Mouse (Mus musculus) midbrain, embryonic 16.5 days (tissue): ENCODE results near the gene Dydc1. TPM values are rescaled to one million over a fixed set of nuclear protein-coding genes. Genes with fewer than 3 reads are reported as not detected.

Source experiments
- ATAC-seq: fragments of 200-750 bp; cut with Nextera tagmentation; 2 replicates; pipeline ENCODE4 v1.8.0; 2017; ENCODE audit warnings: moderate TSS enrichment
- H3K27ac ChIP-seq: fragments of 300-500 bp; sonication (generic); 2 replicates; pipeline ENCODE4 v1.5.1; 2014; ENCODE audit warnings: mild to moderate bottlenecking, low read length, mixed read lengths
- H3K27me3 ChIP-seq: fragments of 300-500 bp; sonication (generic); 2 replicates; pipeline ENCODE4 v1.6.1; 2014; ENCODE audit warnings: low read depth, low read length, mixed read lengths; ENCODE audit not compliant: control insufficient read depth, insufficient read depth
- H3K36me3 ChIP-seq: fragments of 300-500 bp; sonication (generic); 2 replicates; pipeline ENCODE4 v1.6.1; 2014; ENCODE audit warnings: mild to moderate bottlenecking, low read length, moderate library complexity, mixed read lengths; ENCODE audit not compliant: control insufficient read depth, insufficient read depth
- H3K4me1 ChIP-seq: fragments of 300-500 bp; sonication (generic); 2 replicates; pipeline ENCODE4 v1.6.1; 2014; ENCODE audit warnings: mild to moderate bottlenecking, low read length, mixed read lengths; ENCODE audit not compliant: control insufficient read depth, insufficient read depth
- H3K4me2 ChIP-seq: fragments of 300-500 bp; sonication (generic); 2 replicates; pipeline ENCODE4 v1.6.1; 2014; ENCODE audit warnings: mild to moderate bottlenecking, low read length, mixed read lengths
- H3K4me3 ChIP-seq: fragments of 300-500 bp; sonication (generic); 2 replicates; pipeline ENCODE4 v1.5.1; 2014; ENCODE audit warnings: low read depth, mild to moderate bottlenecking, low read length, moderate library complexity, mixed read lengths
- H3K9ac ChIP-seq: fragments of 300-500 bp; sonication (generic); 2 replicates; pipeline ENCODE4 v1.6.1; 2014; ENCODE audit warnings: low read depth, low read length, mixed read lengths
- H3K9me3 ChIP-seq: fragments of 300-500 bp; sonication (generic); replicated peaks from 2 replicates; pipeline ENCODE4 v1.6.1; 2014; ENCODE audit warnings: mild to moderate bottlenecking, low read length, mixed read lengths; ENCODE audit not compliant: control insufficient read depth, poor library complexity, severe bottlenecking
- WGBS: fragments of 180-500 bp; shearing (Covaris S2); extraction: QIAGEN DNeasy Blood & Tissue Kit; methylation state at CpG from one replicate; pipeline ENCODE4 v1.1.7; 2014; 5-methylcytosine and 5-hydroxymethylcytosine counted together
- polyA plus RNA-seq: library from polyadenylated mRNA; unstranded; fragments of >200 nt; fragmentation: Nextera tagmentation; extraction: Ambion mirVana; gene quantifications from 2 replicates; pipeline ENCODE4 v1.2.1, GENCODE M21; 2015

Gene Dydc1
- polyA plus RNA-seq, 1 experiment from 2014 or later = not detected

GRCm38 (mm10) chr14:41090777-41091176 lies 18.1 kb downstream of the Dydc1 start:
- Histone ChIP-seq H3K4me2 (no peak overlapping the region), H3K27ac (no peak overlapping the region), H3K4me3 (no peak overlapping the region), H3K9me3 (no peaks in the 10 kb centered on the region), H3K27me3 (no peaks in the 10 kb centered on the region), H3K4me1 (no peaks in the 10 kb centered on the region), H3K36me3 (no peaks in the 10 kb centered on the region), H3K9ac (no peak overlapping the region)
- WGBS = 47% methylated on average over 8 of the region's 8 CpGs
- no peak for ATAC-seq

GRCm38 (mm10) chr14:41094114-41094513 lies 21.4 kb downstream of the Dydc1 start:
- Histone ChIP-seq H3K4me2 (no peak overlapping the region), H3K9me3 (no peaks in the 10 kb centered on the region), H3K4me3 (no peak overlapping the region), H3K27ac (no peak overlapping the region), H3K27me3 (no peaks in the 10 kb centered on the region), H3K4me1 (no peaks in the 10 kb centered on the region), H3K36me3 (no peaks in the 10 kb centered on the region), H3K9ac (no peak overlapping the region)
- ATAC-seq = no peak
- 58% methylated on average over 1 of the region's 1 CpGs for WGBS

DNA sequence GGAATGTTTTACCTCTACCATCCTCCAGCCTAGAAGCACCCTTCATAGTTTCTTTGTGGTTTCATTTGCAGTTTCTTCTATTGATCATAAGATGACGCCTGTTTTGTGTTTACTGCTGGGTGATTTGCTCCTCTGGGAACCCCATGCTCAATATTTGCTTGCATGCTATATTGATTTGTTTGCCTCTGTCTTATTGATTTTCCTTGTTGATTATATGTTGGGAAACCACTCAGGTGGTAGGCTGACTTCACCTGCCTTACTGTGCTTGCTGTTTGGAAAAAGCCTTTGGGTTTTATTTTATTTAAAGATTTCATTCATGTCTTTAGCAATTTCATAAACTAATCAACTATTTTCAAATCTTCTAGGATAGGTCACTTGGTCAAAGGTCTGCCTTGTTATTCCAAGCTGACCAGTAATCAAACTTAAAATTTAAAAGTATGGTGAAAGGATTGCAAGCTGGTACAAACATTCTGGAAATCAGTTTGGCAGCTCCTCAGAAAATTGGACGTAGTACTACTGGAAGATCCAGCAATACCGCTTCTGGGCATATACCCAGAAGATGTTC lies 23.7 kb downstream of the Dydc1 start:
- Histone ChIP-seq H3K9me3 (no peaks in the 10 kb centered on the region), H3K27me3 (no peaks in the 10 kb centered on the region), H3K4me2 (no peak overlapping the region), H3K27ac (no peak overlapping the region), H3K36me3 (no peaks in the 10 kb centered on the region), H3K9ac (no peak overlapping the region), H3K4me3 (no peak overlapping the region), H3K4me1 (no peaks in the 10 kb centered on the region)
- no peak for ATAC-seq
- WGBS = 91% methylated on average over 3 of the region's 3 CpGs

DNA sequence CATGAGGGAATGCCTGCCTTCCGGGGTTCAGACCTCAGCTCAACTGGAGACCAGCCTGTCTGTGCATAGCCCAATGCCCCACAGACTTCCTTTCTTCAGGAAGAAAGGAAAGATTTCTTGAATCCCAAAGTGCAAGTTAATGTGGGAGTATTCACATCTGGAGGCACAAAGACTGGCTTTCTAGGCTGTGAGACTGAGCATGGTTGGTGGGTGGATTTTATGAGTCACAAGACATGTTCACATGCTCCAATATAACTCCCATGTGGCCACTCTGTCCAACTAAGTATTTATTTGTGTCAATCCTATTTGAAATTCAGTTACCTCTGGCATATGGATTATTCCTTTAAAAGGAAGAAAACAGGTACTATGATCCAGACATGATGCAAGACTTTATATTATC lies 26.0 kb downstream of the Dydc1 start:
- 85% methylated on average over 1 of the region's 1 CpGs for WGBS

GRCm38 (mm10) chr14:41100712-41101111 lies 28.0 kb downstream of the Dydc1 start:
- no peak for ATAC-seq
- Histone ChIP-seq H3K4me1 (no peaks in the 10 kb centered on the region), H3K4me2 (no peak overlapping the region), H3K27me3 (no peaks in the 10 kb centered on the region), H3K27ac (no peak overlapping the region), H3K9me3 (no peaks in the 10 kb centered on the region), H3K9ac (no peak overlapping the region), H3K4me3 (no peak overlapping the region), H3K36me3 (no peaks in the 10 kb centered on the region)
- WGBS = 88% methylated on average over 3 of the region's 3 CpGs

More for the DNA sequence above, 26.0 kb downstream of the Dydc1 start:
- H3K9me3 ChIP-seq = no peaks in the 10 kb centered on the region
- no peak overlapping the region for H3K4me3 ChIP-seq
- H3K9ac ChIP-seq = no peak overlapping the region
- ATAC-seq = no peak
- no peak overlapping the region for H3K4me2 ChIP-seq
- no peaks in the 10 kb centered on the region for H3K4me1 ChIP-seq
- H3K36me3 ChIP-seq = no peaks in the 10 kb centered on the region
- H3K27me3 ChIP-seq = no peaks in the 10 kb centered on the region
- no peak overlapping the region for H3K27ac ChIP-seq

GRCm38 (mm10) chr14:41101242-41101641 lies 28.5 kb downstream of the Dydc1 start:
- Histone ChIP-seq H3K9me3 (no peaks in the 10 kb centered on the region), H3K4me1 (no peaks in the 10 kb centered on the region), H3K36me3 (no peaks in the 10 kb centered on the region), H3K27ac (no peak overlapping the region), H3K4me2 (no peak overlapping the region), H3K9ac (no peak overlapping the region), H3K27me3 (no peaks in the 10 kb centered on the region), H3K4me3 (no peak overlapping the region)
- WGBS = 85% methylated on average over 5 of the region's 5 CpGs
- ATAC-seq = no peak

GRCm38 (mm10) chr14:41102269-41102668 lies 29.6 kb downstream of the Dydc1 start:
- H3K27me3 ChIP-seq = no peaks in the 10 kb centered on the region
- no peak for ATAC-seq
- 79% methylated on average over 2 of the region's 2 CpGs for WGBS
- H3K9ac ChIP-seq = no peak overlapping the region
- H3K9me3 ChIP-seq = no peaks in the 10 kb centered on the region
- H3K4me2 ChIP-seq = no peak overlapping the region
- H3K36me3 ChIP-seq = no peaks in the 10 kb centered on the region
- H3K27ac ChIP-seq = no peak overlapping the region
- no peaks in the 10 kb centered on the region for H3K4me1 ChIP-seq
- no peak overlapping the region for H3K4me3 ChIP-seq

DNA sequence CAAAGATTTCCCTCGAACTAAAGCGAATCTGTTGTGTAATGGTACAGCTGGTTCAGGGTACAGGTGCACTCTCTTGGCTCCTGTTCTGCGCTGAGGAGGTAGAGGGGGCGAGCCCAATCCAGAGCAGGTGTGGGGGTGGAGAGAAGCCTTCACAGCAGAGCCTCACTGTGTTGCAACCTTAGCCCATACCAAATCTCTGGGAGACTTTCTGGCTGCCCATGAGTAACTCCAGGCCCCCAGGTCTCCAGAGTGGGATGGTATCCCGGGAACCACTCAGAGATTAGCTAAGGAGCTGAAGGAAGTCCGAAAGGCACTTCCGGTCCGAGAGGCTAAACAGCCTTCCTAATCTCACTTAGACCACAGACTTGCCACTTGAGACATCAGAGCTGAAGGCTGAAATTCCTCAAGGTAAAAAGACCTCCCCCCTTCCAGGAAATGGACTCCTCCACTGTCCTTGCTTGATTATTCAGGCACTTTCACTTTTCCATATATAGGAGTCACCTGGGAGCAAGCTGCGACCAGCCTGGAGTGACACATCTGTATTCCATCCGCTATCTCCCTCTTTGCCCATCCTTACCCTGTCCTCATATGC lies 32.2 kb downstream of the Dydc1 start, which contains the start of gene Mat1a:
Gene Mat1a (plus strand): TSS at position 183 of the 592 bp plus-strand sequence.
- no peaks in the 10 kb centered on the region for H3K36me3 ChIP-seq
- no peak within 1 kb of the TSS for H3K4me3 ChIP-seq
- no peaks in the 10 kb centered on the region for H3K4me1 ChIP-seq
- no peaks in the 10 kb centered on the region for H3K9me3 ChIP-seq
- ATAC-seq = no peak
- WGBS = 75% methylated on average over 10 of the region's 10 CpGs
- no peak within 1 kb of the TSS for H3K27ac ChIP-seq
- no peak within 1 kb of the TSS for H3K9ac ChIP-seq
- H3K27me3 ChIP-seq = no peaks in the 10 kb centered on the region
- no peak within 1 kb of the TSS for H3K4me2 ChIP-seq

DNA sequence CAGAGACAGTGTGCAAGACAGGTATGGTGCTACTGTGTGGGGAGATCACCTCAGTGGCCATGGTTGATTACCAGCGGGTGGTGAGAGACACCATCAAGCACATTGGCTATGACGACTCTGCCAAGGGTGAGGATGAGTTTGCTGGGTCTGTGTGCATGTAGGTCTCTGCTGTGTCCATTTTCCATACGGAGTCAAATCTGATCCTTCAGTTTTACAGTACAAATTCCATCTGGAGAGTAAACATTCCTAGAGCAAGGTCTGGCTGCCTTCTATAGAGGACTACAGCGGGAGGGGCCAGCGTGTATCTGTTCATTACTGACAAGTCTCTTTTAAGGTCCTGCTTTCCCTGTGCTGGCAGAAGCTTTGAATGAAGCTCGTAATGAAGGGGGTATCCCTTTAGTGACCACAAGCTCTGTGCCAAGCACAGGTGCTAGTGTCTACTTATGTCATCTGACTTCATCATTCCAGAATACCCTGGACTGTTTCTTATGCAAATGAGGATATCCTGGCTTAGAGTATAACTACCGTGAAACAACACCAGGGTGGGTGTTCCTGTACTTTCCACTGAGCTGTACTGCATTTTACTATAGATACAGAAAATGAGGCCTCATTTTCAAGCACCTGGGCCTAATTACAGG lies 38.4 kb downstream of the Dydc1 start:
- Histone ChIP-seq H3K4me3 (no peak overlapping the region), H3K9ac (no peak overlapping the region), H3K4me2 (no peak overlapping the region), H3K27me3 (no peaks in the 10 kb centered on the region), H3K9me3 (no peaks in the 10 kb centered on the region), H3K4me1 (no peaks in the 10 kb centered on the region), H3K27ac (no peak overlapping the region), H3K36me3 (no peaks in the 10 kb centered on the region)
- 93% methylated on average over 7 of the region's 7 CpGs for WGBS
- ATAC-seq = no peak
